Mouse (Mus musculus): ENCODE results near the gene Utp14a.
"Not testable (repeated sequence)": the region's sequence is repeated elsewhere in the genome, so short reads cannot be mapped to it uniquely, and the experiment has no call there.

The Utp14a gene

DNA sequence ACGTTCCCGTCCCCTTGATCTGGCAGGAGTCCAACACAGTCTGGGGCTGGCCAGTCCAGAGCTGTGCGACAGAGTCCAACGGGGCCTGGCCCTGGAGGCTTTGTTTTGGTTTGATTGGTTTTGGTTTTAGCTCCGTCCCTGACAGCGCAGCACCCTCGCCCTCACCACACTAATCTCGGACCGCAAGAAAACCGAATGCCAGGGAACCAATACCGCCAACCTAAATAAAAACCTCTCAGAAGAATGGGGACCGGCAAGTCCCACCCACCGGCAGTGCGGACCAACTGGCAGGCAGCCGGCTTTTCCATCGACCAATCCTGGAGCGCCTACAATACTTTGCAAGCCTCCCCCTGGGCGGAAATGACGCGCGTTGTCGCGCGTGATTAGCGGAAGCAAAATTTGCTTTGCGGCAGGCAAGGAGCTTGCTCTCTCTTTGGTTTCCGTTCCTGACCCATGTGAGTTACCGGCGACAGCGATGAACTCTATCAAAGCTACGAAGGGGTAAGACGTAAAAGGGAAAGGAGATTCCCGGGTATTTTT lies at the start of gene Utp14a:
Utp14a (plus strand) TSS at position 395 of the 540 bp plus-strand sequence.
- DNase-seq (ENCODE audit: low spot score): peak; percentile 86

DNA sequence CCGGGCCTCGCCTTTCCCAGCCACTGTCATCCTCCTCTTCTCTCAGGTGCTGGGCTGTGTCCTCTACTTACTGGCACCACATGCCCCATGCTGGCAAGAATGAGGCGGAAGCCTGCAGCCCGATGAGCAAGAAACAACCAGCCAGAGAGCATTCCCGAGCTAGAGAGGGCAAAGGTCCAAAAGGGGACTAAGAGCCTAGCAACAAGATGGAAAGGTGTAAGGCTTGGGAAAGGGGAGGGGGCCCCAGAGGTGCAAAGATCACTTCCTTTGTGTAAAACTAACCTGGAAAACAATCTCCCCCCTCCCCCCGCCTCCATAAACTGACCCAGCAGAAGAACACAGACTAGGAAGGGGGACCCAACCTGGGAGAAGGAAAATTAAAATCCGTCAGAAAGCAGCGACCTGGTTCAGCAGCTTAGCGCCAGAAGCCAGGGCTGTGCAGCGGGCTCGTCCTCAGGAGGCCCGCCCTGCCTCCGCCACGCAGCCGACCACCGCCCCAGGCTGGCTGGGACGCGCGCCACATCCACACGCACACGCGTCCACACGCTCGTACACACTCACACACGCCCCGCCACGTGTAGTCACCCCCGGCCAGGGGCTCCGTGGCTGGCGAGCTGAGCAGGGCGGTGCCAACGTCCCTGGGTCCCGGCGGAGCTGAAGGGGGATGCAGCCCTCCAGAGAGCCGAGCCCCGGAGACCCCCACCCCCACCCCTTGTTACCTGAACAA lies 48.7 kb upstream of the Utp14a start:
- peak; percentile 3 for DNase-seq (ENCODE audit: low spot score)

DNA sequence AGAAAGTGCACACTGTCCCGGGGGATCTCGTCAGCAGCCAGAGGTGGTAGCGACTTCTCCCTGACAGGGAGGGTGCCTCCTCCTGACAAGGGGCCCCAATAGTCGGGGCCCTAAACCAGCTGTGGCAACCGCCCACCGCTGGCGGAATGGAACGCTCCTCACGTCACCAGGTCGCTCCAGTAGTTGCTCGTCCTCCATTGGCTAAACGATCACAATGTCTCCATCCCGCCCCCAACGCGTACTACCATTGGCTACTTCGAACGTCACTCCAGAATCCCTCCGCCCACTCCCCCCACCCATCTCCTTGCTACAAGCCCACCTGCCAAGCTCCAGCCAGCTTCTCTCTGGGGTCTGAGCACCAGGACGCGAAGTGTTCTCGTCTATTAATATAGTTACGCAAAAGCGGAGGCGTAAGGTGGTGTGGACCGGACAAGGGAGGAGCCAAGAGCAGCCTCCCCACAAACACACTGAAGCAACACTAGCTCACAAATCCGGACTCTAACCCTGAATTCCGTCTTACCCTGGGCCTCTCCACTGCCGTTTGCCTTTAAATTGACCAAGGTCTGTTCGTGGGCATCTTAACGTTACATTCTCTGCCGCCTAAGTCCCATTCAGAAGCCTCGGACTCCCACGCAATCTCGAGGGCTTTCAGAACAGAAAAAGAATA lies 48.0 kb upstream of the Utp14a start, which contains the start of gene Zdhhc9:
Zdhhc9 (minus strand) TSS at position 360 of the 667 bp plus-strand sequence.
- DNase-seq (ENCODE audit: low spot score): peak; percentile 65

DNA sequence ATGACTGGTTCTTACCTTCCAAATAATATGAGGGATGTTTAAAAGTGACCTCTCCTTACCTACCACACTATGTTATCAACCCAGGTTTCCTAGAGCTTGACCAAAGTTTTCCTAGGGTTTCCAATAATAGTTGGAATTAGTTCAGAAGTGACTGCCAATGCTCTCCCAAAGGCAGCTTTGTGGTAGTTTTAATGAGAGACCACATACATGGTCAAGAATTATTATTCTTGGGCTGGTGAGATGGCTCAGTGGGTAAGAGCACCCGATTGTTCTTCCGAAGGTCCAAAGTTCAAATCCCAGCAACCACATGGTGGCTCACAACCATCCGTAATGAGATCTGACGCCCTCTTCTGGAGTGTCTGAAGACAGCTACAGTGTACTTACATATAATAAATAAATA lies 46.9 kb upstream of the Utp14a start:
- not testable (repeated sequence) for DNase-seq (ENCODE audit: low spot score)

DNA sequence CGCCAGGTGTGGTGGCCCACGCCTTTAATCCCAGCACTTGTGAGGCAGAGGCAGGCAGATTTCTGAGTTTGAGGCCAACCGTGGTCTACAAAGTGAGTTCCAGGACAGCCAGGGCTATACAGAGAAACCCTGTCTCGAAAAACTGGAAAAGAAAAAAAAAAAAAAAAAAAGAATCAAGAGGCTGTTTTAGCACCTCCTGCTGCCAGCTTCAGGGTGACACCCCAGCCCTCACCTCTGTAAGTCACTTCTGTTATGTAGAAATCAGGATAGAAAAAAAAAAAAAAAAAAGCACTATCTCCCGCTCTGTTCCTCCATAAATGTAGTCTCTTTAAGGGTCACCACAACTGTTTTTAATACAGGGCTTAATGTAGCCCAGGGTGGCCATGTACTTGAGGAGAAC lies 37.2 kb upstream of the Utp14a start:
- DNase-seq (ENCODE audit: low spot score): no peak

DNA sequence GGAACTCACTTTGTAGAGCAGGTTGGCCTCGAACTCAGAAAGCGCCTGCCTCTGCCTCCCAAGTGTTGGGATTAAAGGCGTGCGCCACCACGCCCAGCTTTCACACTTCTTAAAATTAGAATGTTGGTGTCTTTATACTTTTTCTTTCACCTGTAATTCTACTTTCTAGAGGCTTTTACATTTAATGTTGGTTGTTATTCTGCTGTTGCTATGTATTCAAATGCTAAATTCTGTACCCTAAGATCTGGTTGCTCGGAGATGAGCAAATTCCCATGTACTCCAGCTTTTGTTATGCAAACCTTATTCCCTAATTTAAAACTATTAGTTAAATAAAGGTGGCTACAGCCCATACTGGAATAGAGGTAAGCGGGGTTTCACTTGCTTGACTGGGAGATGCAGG lies 34.0 kb upstream of the Utp14a start:
- no peak for DNase-seq (ENCODE audit: low spot score)

DNA sequence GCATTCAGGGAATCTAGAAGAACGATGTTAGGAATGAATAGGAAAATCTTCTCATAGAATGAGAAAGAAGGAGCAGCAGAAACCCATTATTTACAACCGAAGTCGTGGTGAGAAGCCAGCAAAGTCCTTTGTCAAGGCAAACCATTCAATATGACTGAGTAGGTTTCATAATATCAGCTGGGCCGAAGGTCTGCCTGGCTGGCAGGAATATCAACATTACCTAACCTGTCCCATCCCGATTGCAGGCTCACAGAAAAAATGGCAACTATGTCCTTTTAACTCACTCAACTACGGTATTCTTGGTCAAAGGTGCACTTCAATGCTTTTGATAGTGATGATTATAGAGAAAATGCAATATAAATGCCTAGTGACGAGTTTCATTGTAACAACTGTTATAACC lies 30.4 kb upstream of the Utp14a start:
- DNase-seq (ENCODE audit: low spot score): no peak

DNA sequence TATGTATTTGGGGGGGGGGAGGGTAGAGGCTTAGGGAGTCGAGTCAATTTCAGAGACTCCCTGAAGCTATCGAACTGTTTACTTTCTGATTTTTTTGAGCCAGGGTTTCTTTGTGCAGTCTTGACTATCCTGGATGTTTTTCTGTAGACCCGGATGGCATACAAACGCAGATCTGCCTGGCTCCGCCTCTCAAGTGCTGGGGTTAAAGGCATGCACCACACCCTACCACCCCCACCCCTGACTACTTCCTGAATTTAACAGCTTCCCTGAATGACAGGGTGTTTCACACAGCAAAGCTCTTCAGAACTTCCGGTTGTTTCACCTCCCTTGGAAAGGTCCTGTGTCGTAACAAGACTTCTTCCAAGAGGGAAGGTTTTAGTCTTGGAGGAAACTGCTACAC lies 22.2 kb upstream of the Utp14a start:
- no peak for DNase-seq (ENCODE audit: low spot score)

DNA sequence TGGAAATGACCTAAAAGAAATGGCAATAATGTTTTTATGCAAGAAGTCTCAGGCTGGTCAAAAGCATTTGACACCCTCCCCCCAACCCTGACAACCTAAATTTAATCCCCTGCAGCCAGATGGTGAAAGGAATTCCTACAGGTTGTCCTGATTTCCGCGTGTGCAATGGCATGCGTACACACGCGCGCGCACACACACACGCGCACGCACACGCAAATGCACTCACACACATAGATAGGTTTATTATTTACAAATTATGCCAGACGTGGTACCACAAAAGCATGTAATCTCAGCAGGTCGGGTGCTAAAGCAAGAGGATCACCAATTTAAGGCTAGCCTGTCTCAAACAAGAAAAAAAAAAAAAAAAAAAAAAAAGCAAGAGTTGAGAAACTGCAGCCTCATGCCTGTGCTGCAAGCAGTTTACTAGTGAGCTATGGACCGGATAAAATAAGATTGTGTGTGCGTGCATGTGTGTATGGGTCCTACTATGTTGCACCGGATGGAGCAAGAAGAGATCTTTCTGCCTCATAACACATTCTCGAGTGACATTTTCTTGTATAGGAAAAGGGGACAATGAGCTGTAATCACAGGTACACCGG lies 733 bp upstream of the Utp14a start:
- no peak for DNase-seq (ENCODE audit: low spot score)

DNA sequence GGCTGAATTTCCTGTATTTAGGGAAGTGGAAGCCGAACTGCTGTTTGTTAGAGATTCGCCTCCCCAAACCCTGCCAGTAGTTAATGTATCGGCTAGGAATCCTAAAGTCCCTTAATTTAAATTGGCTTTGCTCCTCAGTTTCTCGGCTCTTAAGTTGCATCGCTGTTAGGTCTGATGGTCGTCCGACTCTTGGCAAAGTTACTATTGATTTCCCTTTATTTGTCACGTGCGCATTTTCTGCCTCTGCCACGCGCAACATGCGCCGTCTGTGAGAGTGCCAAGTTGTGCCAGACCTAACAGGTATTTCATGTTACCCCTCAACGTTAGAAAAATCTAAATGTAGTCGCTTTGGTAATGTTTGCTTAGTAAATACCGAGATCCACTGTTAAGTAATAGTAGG lies 349 bp downstream of the Utp14a start:
- DNase-seq (ENCODE audit: low spot score): no peak

DNA sequence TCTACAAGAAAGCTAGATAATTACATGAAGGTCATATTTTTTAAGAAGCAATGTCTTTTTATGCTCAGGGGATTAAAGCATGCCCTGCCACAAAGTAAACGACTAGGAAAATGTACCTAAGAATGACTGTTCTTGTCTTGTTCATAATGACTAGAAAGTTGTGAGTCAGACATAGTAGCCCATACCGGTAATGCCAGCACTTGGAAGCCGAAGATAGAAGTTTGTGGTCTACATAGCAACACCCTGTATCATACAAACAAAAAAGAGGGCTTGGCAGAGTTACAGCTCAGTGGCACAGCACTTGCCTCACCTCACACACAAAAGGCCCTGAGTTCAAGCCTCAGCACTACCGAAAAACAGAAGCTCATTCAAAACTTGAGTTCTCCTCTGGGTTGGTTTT lies 15.0 kb downstream of the Utp14a start:
- no peak for DNase-seq (ENCODE audit: low spot score)

DNA sequence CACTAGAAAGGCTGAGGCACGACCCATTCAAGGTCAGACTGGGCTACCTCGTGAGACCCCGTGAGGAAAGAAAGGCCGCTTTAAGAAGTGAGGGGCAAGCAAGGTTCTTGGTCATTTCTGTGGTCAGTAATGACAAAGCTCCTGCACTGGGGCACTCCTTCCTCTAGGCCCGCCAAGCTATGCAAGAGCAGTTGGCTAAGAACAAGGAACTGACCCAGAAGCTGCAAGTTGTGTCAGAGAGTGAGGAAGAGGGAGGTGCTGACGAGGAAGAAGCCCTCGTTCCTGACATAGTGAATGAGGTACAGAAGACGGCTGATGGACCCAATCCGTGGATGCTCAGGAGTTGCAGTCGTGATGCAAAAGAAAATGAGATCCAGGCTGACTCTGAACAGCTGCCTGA lies 18.0 kb downstream of the Utp14a start:
- no peak for DNase-seq (ENCODE audit: low spot score)

DNA sequence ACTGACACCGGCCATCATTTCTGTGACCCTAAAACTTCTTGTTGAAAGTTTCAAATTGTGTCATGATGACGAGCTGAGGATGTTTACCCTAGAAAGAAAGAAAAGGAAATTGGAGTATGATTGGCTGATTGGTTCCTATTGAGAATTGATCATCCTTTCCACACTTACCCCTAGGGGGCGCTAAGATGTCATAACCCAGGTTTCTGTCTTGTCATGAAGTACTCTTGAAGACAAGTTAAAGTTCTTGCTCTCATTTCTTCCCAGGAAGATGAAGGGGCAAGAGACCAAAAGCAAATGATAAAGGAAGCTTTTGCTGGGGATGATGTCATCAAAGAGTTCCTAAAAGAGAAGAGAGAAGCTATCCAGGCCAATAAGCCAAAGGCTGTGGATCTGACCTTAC lies 21.4 kb downstream of the Utp14a start:
- peak; percentile 37 for DNase-seq (ENCODE audit: low spot score)

DNA sequence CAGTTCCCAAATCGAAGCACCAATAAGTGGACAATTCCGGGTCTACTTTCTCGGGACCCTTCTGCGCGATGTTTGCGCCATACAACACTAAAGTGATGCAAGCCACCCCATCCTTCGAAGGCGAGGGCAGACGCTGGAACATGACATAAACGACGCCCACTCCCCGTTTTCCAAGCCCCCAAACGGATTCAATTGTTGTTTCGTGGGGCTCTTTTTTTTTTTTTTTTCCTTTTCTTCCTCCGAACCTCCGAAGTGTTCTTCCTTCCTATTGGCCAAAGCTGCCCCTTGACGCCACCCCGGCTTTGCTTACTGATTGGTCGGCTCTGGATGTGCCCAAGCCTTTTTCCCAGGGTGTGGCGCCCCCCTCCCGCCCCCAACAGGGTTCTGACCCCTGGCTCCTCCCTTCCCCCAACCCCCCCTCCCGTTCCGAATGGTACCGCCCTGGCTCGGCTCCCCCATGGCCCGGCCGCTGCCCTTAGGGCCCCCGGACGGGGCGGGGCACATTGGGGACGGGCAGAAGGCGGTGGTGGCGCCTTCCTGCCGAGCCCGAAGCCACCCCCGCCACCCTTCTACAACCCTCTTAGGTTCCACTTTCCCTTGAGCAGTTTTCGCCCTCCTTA lies 27.8 kb downstream of the Utp14a start:
- DNase-seq (ENCODE audit: low spot score): peak; percentile 63

DNA sequence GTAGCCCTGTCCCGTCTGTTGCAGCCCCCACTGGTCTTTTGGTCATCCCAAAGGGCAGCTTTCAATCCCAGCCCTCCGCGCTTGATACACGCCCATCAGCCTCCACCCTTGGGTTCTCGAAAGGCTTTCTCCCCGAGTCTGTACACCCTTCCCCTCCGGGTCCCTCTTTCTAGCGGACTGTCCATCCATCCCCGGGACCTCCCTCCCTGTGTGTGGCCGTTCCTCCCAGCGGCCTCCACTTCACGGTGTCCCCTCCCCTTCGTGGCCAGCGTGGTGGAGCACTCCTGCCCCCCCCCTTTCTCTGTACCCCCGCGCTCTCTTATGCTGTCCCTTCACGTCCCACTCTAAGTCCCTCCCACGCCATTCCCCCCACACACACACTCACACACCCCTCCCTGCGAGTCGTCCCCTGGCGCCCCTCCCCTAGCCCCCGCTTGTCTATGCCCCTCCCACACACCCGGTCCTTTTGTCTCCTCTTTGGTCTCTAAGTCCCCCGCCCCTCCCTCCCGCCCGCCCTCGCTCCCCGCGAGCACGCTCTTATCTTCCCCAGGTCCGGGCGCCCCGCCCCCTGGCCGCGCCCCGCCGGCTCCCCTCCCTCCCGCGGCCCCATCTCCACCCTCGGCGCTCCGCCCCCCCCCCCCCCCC lies 28.5 kb downstream of the Utp14a start:
- no peak for DNase-seq (ENCODE audit: low spot score)

DNA sequence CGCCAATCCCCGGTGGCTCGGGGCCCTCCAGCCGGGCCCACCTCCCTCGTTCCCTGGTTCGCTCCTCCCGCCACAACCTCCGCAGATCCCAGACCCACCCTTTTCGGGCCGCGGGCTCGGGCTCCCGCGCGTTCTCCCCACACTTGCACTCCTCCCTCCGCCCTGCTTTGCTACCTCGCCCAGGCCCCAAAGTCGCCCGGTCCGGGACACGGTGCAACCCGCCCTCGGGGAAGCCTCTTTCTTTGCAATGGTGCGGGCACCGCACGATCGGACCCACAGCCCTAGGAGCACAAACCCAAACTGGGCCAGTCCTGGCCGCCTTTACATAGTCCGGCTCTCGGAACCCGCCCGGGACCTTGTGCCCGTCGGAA lies 29.0 kb downstream of the Utp14a start:
- DNase-seq (ENCODE audit: low spot score): peak; percentile 59

DNA sequence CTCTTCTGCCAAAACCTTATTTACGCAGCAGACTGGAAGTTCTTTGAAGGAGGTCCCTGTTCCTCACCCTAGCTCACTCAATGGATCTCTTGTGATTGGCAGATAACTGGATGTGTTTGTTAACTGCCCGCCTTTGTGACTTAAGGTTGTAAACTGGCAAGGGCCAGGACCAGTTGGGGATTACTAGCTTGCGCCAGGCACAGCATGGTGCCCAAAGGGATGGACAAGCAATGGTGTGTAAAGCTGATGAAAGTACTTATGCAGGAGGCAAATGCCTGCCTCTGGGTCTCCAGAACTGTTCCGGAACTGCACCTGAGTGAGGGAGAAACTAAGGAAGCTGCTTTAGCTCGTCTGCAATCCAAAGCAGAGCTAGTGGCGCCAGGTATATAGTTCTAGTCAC lies 29.8 kb downstream of the Utp14a start:
- no peak for DNase-seq (ENCODE audit: low spot score)

DNA sequence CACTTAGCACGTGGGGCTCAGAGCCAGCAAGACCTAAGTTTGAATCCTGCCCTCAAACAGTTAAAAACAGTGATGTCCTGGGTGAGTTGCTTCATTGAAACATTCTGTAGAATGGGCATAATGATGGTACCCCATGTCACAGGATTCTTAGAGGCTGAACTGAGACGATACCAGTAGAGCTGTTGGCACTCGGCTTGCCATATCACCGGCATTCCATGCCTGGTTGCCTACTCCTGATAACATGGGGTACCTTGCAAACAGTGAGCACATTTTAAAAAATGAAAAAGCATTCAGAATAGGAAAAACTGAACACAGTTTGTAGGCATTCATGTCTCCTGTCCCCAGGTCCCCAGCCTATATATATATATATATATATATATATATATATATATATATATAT lies 31.3 kb downstream of the Utp14a start:
- peak; percentile 20 for DNase-seq (ENCODE audit: low spot score)

DNA sequence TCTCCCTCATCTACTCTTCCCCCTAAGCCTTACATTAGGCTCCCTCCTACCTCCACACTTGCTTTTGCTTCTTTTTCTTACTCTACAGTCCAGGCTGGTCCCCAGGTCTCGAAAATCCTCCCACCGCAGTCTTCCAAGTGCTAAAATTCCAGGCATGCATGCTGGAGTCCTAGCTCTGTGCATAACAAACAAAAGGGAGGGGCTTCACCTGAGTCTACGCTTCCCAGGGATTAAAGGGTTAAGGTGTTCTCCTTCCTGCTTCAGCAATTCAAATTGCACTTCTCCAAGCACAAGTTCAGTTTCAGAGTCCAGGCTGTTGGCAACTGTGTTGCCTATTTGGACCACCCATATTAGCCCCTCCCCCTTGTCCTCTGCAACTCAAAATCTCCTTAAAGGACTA lies 34.8 kb downstream of the Utp14a start:
- no peak for DNase-seq (ENCODE audit: low spot score)

DNA sequence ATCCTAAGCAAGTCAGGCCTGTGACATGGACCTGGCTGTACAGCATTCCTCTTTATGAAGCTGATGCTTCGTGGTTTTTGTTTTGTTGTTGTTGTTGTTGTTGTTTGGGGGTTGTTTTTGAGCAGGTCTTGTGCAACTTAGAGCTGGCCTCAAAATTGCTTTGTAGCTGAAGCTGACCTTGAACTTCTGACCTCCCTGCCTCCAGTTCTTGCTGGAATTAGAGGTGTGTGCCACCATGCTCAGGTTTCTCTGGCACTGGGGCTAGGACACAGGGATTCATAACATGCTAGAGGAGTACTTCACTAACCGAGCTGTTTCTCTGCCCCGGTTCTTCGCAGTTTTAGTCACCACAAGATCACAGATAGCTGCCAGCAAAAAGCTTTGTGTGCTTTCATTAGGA lies 48.7 kb downstream of the Utp14a start:
- no peak for DNase-seq (ENCODE audit: low spot score)

DNA sequence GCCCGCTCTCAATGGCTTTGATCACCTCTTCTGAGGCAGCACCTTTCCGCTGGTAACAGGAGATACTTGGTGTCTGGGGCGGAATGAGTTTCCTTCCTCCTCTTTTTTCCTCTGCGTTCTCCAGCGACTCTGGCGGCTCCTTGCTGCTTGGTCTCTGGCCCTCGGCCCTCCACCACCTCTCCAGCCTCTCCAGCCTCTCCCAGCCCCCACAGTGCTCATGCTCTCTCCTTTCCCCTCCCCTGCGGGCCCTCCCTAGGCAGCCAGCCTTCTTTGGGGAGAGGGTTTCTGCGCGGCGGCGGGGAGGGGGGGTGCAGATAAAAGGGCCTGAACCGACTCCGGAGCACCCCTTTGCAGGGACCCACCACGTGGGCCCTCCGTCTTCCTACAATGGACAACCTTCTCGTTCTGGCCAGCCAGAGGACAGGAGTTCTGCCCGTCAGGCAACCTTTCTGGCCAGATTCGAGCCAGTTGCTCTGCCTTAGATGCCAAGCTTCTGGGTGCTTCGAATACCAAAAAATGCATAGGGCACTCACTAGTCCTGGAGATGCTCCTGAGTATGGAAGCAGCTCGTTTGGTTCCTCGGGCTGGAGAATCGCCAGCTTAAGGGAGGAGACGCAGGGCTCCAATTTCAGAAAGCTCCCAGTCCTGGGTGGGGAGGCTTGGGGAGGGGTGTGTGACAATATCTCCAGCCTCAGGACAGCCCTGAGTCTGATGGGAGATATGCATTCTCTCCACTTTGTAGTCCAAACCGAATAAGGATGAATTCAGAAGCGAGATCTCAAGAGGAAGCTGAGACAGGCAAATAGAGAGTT lies 54.2 kb downstream of the Utp14a start:
- DNase-seq (ENCODE audit: low spot score): no peak

Measured in spleen, adult 12 weeks (tissue).